Mouse (Mus musculus) neural tube, embryonic 14.5 days (tissue): ENCODE measurements around the gene Irf3. TPM values are rescaled to one million over a fixed set of nuclear protein-coding genes. Genes with fewer than 3 reads are reported as not detected.

ENCODE experiments used
- ATAC-seq: fragments of 200-750 bp; cut with Nextera tagmentation; 2 replicates; pipeline ENCODE4 v1.8.0; 2017; ENCODE audit warnings: low read depth, mild to moderate bottlenecking, moderate TSS enrichment, moderate library complexity
- H3K27ac ChIP-seq: fragments of 300-500 bp; sonication (generic); 2 replicates; pipeline ENCODE4 v1.5.1; 2014; ENCODE audit warnings: low read depth, mild to moderate bottlenecking, control low read depth, low read length, moderate library complexity, mixed read lengths
- H3K27me3 ChIP-seq: fragments of 300-500 bp; sonication (generic); 2 replicates; pipeline ENCODE4 v1.6.1; 2014; ENCODE audit warnings: low read length; ENCODE audit not compliant: control insufficient read depth, insufficient read depth
- H3K36me3 ChIP-seq: fragments of 300-500 bp; sonication (generic); 2 replicates; pipeline ENCODE4 v1.6.1; 2014; ENCODE audit warnings: low read length, mixed read lengths; ENCODE audit not compliant: control insufficient read depth, insufficient read depth
- H3K4me1 ChIP-seq: fragments of 300-500 bp; sonication (generic); 2 replicates; pipeline ENCODE4 v1.6.1; 2014; ENCODE audit warnings: low read length; ENCODE audit not compliant: control insufficient read depth, insufficient read depth
- H3K4me2 ChIP-seq: fragments of 300-500 bp; sonication (generic); 2 replicates; pipeline ENCODE4 v1.6.1; 2014; ENCODE audit warnings: mild to moderate bottlenecking, low read depth, low read length, control low read depth
- H3K4me3 ChIP-seq: fragments of 300-500 bp; sonication (generic); 2 replicates; pipeline ENCODE4 v1.5.1; 2014; ENCODE audit warnings: low read depth, low read length, control low read depth, mixed read lengths
- H3K9ac ChIP-seq: fragments of 300-500 bp; sonication (generic); replicated peaks from 2 replicates; pipeline ENCODE4 v1.6.1; 2014; ENCODE audit warnings: low read depth, mild to moderate bottlenecking, control low read depth, low read length, mixed read lengths
- H3K9me3 ChIP-seq: fragments of 300-500 bp; sonication (generic); 2 replicates; pipeline ENCODE4 v1.6.1; 2016; ENCODE audit warnings: low read length; ENCODE audit not compliant: control insufficient read depth
- WGBS: fragments of 180-500 bp; shearing (Covaris S2); extraction: QIAGEN DNeasy Blood & Tissue Kit; methylation state at CpG from one replicate; pipeline ENCODE4 v1.1.7; 2014; 5-methylcytosine and 5-hydroxymethylcytosine counted together
- polyA plus RNA-seq: library from polyadenylated mRNA; unstranded; fragments of >200 nt; fragmentation: Nextera tagmentation; extraction: Ambion mirVana; gene quantifications from 2 replicates; pipeline ENCODE4 v1.2.1, GENCODE M21; 2014

Gene Irf3
- polyA plus RNA-seq, 1 experiment from 2014 or later: 53.8 TPM

DNA sequence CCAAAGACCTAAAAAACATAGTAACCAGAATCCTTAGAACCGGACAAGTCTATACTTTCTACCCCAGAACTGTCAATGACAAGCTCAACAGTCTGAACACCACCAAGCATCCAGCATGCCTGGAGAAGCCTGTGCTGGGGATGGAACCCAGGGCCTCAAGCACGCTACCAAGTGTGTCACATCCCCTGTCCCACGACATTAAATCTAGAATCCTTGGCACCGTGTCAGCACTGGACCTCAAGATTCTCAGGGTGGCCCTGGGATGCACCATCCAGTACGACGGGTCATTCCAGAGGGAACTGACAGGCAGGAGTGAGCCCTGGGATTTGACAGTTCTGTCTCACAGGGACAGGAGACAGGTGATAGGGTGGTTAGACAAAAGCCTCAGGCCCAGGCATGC is 32.5 kb downstream of the Irf3 start:
- Histone ChIP-seq H3K4me2 (no peak overlapping the region), H3K9me3 (no peaks in the 10 kb centered on the region), H3K9ac (no peak overlapping the region), H3K4me3 (no peak overlapping the region), H3K36me3 (peaks cover 74% of the 10 kb centered on the region), H3K27me3 (no peaks in the 10 kb centered on the region), H3K27ac (no peak overlapping the region), H3K4me1 (no peaks in the 10 kb centered on the region; the same call in 1 of the 2 replicates)
- ATAC-seq: no peak
- 90% methylated on average over 6 of the region's 6 CpGs for WGBS

DNA sequence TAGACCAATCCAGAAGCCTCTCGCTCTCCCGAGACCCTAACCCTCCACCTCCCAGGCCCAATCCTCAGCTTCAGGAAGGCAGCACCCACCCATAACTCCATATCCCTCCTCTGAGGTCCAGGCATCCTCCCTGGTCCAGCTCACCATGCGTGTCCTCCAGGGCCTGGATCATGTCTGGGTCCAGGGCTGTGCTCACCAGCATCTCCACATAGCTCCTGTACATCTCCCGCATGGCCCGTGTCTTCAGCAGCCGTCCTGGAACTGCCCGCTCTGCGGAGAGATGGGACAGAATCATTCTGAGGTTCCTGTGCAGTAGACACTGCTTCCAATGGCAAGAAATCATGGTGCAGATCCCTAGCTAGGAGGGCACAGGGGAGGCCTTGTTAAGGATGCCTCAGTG is 33.4 kb downstream of the Irf3 start:
- Histone ChIP-seq H3K4me3 (no peak overlapping the region), H3K9me3 (no peaks in the 10 kb centered on the region)
- 95% methylated on average over 8 of the region's 8 CpGs for WGBS

DNA sequence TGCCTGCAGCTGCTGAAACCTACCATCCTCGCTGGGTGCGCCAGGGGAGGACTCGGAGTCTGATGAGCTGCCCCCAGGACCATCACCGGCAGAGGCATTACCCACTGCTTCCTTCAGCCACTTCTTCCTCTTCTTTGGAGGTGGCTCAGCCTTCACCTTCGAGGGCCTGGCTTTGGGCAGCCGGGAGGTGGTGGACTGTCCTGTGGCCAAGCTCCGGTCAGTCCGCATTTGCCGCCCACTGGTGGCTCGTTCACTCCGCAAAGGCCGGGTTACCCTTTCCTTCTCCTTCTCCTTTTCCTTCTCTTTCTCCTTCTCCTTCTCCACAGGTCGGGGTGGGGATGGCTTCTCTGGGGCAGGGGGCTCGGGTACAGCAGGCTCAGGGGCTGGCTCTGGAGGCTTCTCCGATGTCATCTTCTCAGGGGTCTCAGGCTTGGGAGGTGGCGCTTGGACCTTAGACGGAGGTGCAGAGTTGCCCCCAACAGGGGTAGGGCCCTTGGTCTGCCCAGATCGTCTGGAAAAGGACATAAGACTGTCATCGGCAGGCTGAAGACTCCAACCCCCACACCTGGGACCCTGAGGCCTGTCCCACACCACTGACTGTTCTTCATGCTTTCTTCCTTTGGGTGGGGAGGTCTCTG is 36.4 kb downstream of the Irf3 start:
- no peak overlapping the region for H3K9ac ChIP-seq
- H3K27me3 ChIP-seq: no peaks in the 10 kb centered on the region
- H3K9me3 ChIP-seq: no peaks in the 10 kb centered on the region
- no peaks in the 10 kb centered on the region for H3K4me1 ChIP-seq
- H3K4me3 ChIP-seq: no peak overlapping the region
- 95% methylated on average over 19 of the region's 19 CpGs for WGBS
- peaks cover 73% of the 10 kb centered on the region for H3K36me3 ChIP-seq
- no peak overlapping the region for H3K27ac ChIP-seq
- no peak overlapping the region for H3K4me2 ChIP-seq
- ATAC-seq: no peak

More for the DNA sequence above, 33.4 kb downstream of the Irf3 start:
- no peak for ATAC-seq
- Histone ChIP-seq H3K4me2 (no peak overlapping the region), H3K27ac (no peak overlapping the region), H3K4me1 (no peaks in the 10 kb centered on the region; the same call in 1 of the 2 replicates), H3K27me3 (no peaks in the 10 kb centered on the region), H3K9ac (no peak overlapping the region), H3K36me3 (peaks cover 82% of the 10 kb centered on the region)

DNA sequence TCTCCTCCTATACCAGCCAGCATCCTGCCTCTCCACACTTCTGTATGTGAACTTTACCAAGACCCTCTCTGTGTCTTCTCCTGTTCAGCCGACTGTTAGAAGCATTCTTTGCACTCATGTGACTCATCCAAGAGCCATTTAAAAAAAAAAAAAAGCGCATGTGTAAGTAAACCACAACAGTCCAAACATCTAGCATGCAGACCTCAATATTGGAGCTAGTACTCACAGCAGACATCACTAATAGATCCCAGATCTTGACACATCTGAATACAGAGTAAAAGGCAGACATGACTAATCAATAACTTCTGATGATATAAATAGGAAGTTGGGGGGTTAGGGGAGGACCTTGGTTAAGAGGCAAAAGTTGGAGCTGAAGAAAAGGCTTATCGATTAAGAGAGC is 38.2 kb downstream of the Irf3 start:
- no peaks in the 10 kb centered on the region for H3K27me3 ChIP-seq
- H3K9ac ChIP-seq: no peak overlapping the region
- no peaks in the 10 kb centered on the region for H3K9me3 ChIP-seq
- H3K4me3 ChIP-seq: no peak overlapping the region
- no peak overlapping the region for H3K4me2 ChIP-seq
- 96% methylated on average over 3 of the region's 3 CpGs for WGBS
- H3K27ac ChIP-seq: no peak overlapping the region
- H3K4me1 ChIP-seq: no peaks in the 10 kb centered on the region
- H3K36me3 ChIP-seq: peaks cover 74% of the 10 kb centered on the region
- ATAC-seq: no peak

DNA sequence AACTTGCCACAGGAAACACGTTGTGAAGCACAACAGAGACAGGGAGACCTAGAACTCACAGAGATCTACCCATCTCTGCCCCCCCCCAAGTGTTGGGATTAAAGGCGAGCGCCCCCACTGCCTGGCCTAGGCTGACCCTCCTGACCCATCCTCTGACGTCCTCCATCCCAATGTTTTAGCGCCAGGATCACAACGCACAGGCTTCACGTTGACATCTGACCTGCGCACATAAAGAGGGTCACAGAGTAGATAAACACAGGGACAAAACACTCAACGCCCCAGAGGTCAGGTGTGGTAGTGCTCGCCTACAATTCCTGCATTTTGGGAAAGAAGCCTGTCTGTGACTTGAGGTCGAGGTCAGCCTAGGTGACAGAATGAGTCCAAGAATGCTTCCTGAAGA is 39.3 kb downstream of the Irf3 start:
- Histone ChIP-seq H3K4me3 (no peak overlapping the region), H3K36me3 (peaks cover 75% of the 10 kb centered on the region), H3K9me3 (no peaks in the 10 kb centered on the region), H3K4me1 (no peaks in the 10 kb centered on the region), H3K27me3 (no peaks in the 10 kb centered on the region), H3K9ac (no peak overlapping the region), H3K27ac (no peak overlapping the region), H3K4me2 (no peak overlapping the region)
- no peak for ATAC-seq
- 92% methylated on average over 11 of the region's 11 CpGs for WGBS

DNA sequence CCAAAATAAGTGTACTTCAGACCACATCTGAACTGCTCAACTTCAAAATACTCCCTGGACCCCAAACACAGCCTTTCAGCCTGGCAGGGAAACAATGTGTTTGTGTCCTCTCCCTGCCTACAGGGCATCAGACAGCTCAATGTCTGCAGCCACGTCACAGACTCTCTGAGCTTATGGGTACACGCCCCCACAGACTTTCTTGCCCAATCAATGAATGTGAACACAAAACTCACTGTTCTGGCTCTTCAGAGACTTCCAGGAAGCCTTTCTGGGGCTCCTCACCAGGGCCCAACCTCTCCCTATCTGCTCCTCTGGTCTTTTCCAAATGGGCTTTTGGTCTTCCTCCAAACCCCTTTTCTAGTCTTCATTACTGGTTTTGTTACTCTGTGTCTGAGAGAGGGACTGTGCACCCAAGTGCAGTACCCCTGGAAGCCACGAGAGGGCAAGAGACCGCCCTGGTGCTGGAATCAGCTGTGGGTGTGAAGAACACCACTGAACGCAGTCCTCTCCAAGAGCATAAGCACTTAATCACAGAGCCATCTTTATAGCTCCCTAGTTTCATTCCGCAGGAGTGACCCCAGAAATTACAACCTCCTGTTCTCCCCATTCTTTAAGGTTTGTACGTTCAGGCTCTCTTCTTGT is 40.4 kb downstream of the Irf3 start:
- WGBS: 72% methylated on average over 7 of the region's 7 CpGs
- no peaks in the 10 kb centered on the region for H3K4me1 ChIP-seq
- no peak overlapping the region for H3K27ac ChIP-seq
- no peaks in the 10 kb centered on the region for H3K27me3 ChIP-seq
- ATAC-seq: no peak
- H3K36me3 ChIP-seq: peaks cover 75% of the 10 kb centered on the region
- no peak overlapping the region for H3K4me3 ChIP-seq
- H3K9ac ChIP-seq: no peak overlapping the region
- no peaks in the 10 kb centered on the region for H3K9me3 ChIP-seq
- no peak overlapping the region for H3K4me2 ChIP-seq

DNA sequence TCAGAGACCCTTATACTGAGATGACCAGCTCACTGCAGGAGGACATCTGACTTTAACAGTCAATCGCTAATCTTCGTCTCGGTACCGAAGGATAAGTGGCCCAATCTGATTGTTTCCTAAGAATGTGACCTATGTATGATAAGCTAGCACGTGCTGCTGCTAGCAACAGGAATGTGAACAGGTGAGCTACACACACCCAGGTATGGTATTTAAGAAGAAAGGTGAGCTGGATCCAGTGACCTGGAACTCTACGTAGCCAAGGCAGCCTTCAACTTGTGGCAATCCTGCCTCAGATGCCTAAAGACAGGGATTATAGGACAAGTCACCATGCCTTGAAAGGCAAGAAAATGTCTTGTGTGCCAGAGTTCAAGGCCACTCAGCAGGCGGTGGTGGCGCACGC is 41.0 kb downstream of the Irf3 start:
- no peaks in the 10 kb centered on the region for H3K9me3 ChIP-seq
- WGBS: 98% methylated on average over 9 of the region's 9 CpGs
- no peak for ATAC-seq
- H3K27me3 ChIP-seq: no peaks in the 10 kb centered on the region
- no peak overlapping the region for H3K4me3 ChIP-seq
- H3K4me1 ChIP-seq: no peaks in the 10 kb centered on the region
- H3K36me3 ChIP-seq: peaks cover 76% of the 10 kb centered on the region
- H3K9ac ChIP-seq: no peak overlapping the region
- no peak overlapping the region for H3K4me2 ChIP-seq
- H3K27ac ChIP-seq: no peak overlapping the region

DNA sequence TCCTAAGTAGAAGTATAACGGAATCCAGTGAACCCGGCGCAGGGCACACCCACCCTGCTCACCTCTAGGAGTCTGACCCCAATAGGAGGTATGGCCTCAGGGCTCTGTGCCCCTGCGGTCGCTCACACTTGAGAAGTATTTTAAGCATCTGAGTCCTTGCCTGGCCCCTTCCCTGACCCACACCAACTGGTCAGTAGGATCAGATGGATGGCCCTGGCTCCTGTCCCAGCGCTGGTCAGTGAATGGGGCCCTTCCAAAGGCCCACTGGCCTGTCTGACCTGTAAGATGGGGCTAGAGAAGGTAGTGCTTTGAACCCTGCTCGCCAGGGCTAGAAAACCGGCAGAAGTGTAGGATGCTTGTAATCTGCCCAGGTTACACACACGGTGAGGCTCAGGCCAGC is 43.4 kb downstream of the Irf3 start:
- Histone ChIP-seq H3K9ac (no peak overlapping the region), H3K27me3 (no peaks in the 10 kb centered on the region), H3K27ac (no peak overlapping the region), H3K4me2 (no peak overlapping the region), H3K4me1 (no peaks in the 10 kb centered on the region), H3K36me3 (peaks cover 69% of the 10 kb centered on the region), H3K4me3 (no peak overlapping the region), H3K9me3 (no peaks in the 10 kb centered on the region)
- 89% methylated on average over 9 of the region's 9 CpGs for WGBS
- no peak for ATAC-seq

DNA sequence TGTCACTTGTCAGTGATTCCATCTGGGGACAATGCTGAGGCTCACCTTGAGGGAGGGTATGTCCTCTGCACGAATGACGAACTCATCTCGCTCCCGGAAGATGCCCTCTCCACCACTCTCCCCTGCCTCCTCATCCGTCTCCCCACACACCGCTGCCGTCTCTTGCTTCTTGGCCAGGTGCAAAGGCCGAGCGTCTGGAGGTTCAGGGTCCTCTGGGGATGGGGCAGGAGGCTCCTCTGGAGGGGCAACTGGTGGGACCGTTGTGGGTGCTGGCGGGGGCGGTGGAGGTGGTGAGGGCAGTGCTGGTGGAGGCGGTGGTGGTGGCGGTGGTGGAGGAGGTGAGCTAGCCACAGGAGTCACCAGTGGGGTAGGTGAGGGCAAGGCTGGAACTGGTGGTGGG is 45.9 kb downstream of the Irf3 start:
- H3K9me3 ChIP-seq: no peaks in the 10 kb centered on the region
- H3K4me1 ChIP-seq: no peaks in the 10 kb centered on the region
- H3K9ac ChIP-seq: no peak overlapping the region
- no peak overlapping the region for H3K4me3 ChIP-seq
- H3K27ac ChIP-seq: no peak overlapping the region
- no peak overlapping the region for H3K4me2 ChIP-seq
- H3K27me3 ChIP-seq: no peaks in the 10 kb centered on the region
- 95% methylated on average over 14 of the region's 14 CpGs for WGBS
- H3K36me3 ChIP-seq: peaks cover 88% of the 10 kb centered on the region
- no peak for ATAC-seq
